Mouse (Mus musculus) forebrain, embryonic 11.5 days (tissue): ENCODE measurements at regions not wholly inside any gene's neighbourhood (a gene's known extent, or its start where the extent isn't known, plus 50 kb on each side); places are given as distances from the start of the nearest gene placed in this dataset.

Source experiments
- ATAC-seq: fragments of 200-750 bp; cut with Nextera tagmentation; replicated peaks from 2 replicates; pipeline ENCODE4 v1.8.0; 2017; ENCODE audit warnings: moderate TSS enrichment; ENCODE audit not compliant: low FRiP score
- DNase-seq: peaks from one replicate; pipeline ENCODE4 v3.0.0-alpha.2; 2017; ENCODE audit warnings: low spot score
- H3K27ac ChIP-seq: fragments of 300-500 bp; sonication (generic); 2 replicates; pipeline ENCODE4 v1.5.1; 2014; ENCODE audit warnings: low read depth, low read length
- H3K27me3 ChIP-seq: fragments of 300-500 bp; sonication (generic); 2 replicates; pipeline ENCODE4 v1.6.1; 2014; ENCODE audit warnings: mild to moderate bottlenecking, low read length, mixed read lengths; ENCODE audit not compliant: control insufficient read depth, insufficient read depth
- H3K36me3 ChIP-seq: fragments of 300-500 bp; sonication (generic); 2 replicates; pipeline ENCODE4 v1.6.1; 2014; ENCODE audit warnings: mild to moderate bottlenecking, low read length, moderate library complexity, mixed read lengths; ENCODE audit not compliant: control insufficient read depth, insufficient read depth
- H3K4me1 ChIP-seq: fragments of 300-500 bp; sonication (generic); replicated peaks from 2 replicates; pipeline ENCODE4 v1.6.1; 2014; ENCODE audit warnings: low read length, mixed read lengths; ENCODE audit not compliant: control insufficient read depth, insufficient read depth
- H3K4me2 ChIP-seq: fragments of 300-500 bp; sonication (generic); 2 replicates; pipeline ENCODE4 v1.6.1; 2014; ENCODE audit warnings: low read depth, mild to moderate bottlenecking, low read length, moderate library complexity, mixed read lengths; ENCODE audit not compliant: severe bottlenecking
- H3K4me3 ChIP-seq: fragments of 300-500 bp; sonication (generic); 2 replicates; pipeline ENCODE4 v1.5.1; 2014; ENCODE audit warnings: low read depth, low read length
- H3K9ac ChIP-seq: fragments of 300-500 bp; sonication (generic); 2 replicates; pipeline ENCODE4 v1.6.1; 2014; ENCODE audit warnings: low read length
- H3K9me3 ChIP-seq: fragments of 300-500 bp; sonication (generic); 2 replicates; pipeline ENCODE4 v1.6.1; 2016; ENCODE audit warnings: low read length, mixed read lengths; ENCODE audit not compliant: control insufficient read depth
- WGBS: fragments of 180-500 bp; shearing (Covaris S2); extraction: QIAGEN DNeasy Blood & Tissue Kit; methylation state at CpG from one replicate; pipeline ENCODE4 v1.1.7; 2014; 5-methylcytosine and 5-hydroxymethylcytosine counted together

DNA sequence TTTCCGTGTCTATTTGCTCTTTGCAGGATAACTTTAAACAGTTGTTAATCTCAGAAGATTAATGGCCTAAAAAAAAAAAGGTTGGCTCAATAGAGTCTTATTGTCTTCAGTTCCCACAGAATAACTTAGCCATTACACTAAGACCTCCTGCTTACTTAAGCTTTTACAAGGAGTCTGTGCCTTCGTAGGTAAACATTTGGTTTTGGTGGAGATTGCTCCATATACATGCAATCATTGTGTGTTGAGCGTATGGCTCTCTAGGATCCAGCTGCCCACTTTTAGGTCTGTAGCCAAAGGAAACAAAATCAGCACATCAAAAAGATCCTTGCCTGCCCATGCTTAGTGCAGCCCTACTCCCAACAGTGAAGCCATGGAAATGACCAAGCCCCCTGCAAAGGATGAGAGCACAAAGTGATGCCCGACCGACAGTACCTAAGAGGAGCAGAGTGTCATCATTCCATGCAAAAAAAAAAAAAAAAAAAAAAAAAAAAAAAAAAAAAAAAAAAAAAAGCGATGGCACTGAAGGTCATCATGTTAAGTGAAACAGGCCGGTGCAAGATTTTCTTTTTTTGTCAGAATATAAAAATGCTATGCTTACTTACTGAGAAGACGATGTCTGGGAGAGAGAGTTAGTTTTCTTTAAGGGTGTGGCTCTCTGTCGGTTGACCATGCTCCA lies 90.2 kb downstream of the Edn1 start:
- DNase-seq (no peak), ATAC-seq (no peak)
- H3K9me3 ChIP-seq = no peaks in the 10 kb centered on the region
- H3K27me3 ChIP-seq = no peaks in the 10 kb centered on the region
- 83% methylated on average over 9 of the region's 9 CpGs for WGBS
- H3K4me1 ChIP-seq = no peaks in the 10 kb centered on the region
- no peak overlapping the region for H3K4me2 ChIP-seq
- no peak overlapping the region for H3K4me3 ChIP-seq
- no peak overlapping the region for H3K27ac ChIP-seq
- H3K9ac ChIP-seq = no peak overlapping the region
- H3K36me3 ChIP-seq = no peaks in the 10 kb centered on the region

DNA sequence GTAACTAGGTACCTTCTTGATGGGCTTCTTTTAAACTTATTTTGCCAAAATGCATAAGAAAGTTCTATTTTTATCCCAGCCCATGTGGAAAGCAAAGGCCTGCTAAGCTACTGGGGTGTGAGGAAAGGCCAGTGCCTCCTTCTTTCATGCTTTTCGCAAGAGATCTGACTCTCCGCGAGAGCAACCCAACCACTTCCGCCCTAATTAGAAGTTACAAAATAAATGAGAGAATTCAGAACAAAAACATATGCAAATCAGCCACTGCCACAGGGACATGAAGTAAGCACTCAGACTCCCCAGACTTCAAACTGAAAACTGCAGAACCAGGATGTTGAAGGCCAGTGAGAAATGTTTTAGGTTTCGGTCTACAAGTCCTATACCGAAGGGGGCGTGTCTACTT lies 91.4 kb downstream of the Edn1 start:
- H3K9ac ChIP-seq = no peak overlapping the region
- H3K27ac ChIP-seq = no peak overlapping the region
- no peaks in the 10 kb centered on the region for H3K27me3 ChIP-seq
- no peak overlapping the region for H3K4me3 ChIP-seq
- H3K4me1 ChIP-seq = no peaks in the 10 kb centered on the region
- WGBS = 92% methylated on average over 7 of the region's 7 CpGs
- no peaks in the 10 kb centered on the region for H3K36me3 ChIP-seq
- H3K9me3 ChIP-seq = no peaks in the 10 kb centered on the region
- no peak for DNase-seq
- no peak overlapping the region for H3K4me2 ChIP-seq
- ATAC-seq = no peak

DNA sequence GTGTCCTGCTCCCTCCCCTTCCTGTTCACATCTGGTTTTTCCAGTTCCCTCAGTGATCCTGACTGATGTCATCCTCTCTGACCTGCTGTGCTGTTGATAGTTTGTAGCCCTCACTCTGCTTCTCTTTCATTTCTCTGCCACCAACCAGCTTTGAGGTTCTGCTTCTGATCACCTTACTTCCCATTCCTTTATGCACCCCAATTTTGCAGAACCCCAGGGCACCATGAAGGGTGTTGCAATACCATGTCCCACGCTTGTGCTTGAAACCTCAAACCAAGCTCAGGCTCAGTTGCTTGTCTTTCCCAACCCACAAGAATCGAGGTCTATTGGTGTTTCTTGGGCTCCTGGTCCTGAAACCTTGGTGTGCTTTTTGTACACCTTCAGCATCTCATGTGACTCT lies 93.3 kb downstream of the Edn1 start:
- Histone ChIP-seq H3K27ac (no peak overlapping the region), H3K4me2 (no peak overlapping the region), H3K4me1 (no peaks in the 10 kb centered on the region), H3K9ac (no peak overlapping the region), H3K4me3 (no peak overlapping the region), H3K27me3 (no peaks in the 10 kb centered on the region), H3K36me3 (no peaks in the 10 kb centered on the region), H3K9me3 (no peaks in the 10 kb centered on the region)
- DNase-seq (no peak), ATAC-seq (no peak)
- WGBS = 74% methylated on average over 2 of the region's 2 CpGs

DNA sequence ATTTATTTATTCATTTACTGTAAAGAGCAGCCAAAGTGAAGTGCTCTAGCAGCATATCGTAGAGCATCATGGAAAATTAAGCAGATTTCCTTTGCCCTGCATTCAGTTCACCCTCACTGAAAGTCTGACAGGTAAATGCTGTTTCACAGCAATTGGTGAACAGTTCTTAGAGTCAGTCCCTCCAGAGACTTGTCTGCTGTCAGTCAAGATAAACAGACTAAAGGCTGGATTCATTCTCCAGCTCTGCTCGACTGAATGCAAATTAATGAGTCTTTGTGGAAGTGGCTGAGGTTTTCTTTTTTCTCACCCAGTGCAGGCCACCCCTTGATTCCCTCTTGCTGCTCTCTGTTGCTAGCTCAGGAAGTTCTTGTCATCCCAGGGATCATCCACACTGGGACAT lies 100.2 kb downstream of the Edn1 start:
- Histone ChIP-seq H3K27ac (no peak overlapping the region), H3K4me3 (no peak overlapping the region), H3K9me3 (no peaks in the 10 kb centered on the region), H3K9ac (no peak overlapping the region), H3K27me3 (no peaks in the 10 kb centered on the region), H3K4me2 (no peak overlapping the region), H3K36me3 (no peaks in the 10 kb centered on the region), H3K4me1 (no peaks in the 10 kb centered on the region)
- ATAC-seq (no peak; the same call in 1 of the 2 replicates), DNase-seq (no peak)
- WGBS = 22% methylated on average over 2 of the region's 2 CpGs

DNA sequence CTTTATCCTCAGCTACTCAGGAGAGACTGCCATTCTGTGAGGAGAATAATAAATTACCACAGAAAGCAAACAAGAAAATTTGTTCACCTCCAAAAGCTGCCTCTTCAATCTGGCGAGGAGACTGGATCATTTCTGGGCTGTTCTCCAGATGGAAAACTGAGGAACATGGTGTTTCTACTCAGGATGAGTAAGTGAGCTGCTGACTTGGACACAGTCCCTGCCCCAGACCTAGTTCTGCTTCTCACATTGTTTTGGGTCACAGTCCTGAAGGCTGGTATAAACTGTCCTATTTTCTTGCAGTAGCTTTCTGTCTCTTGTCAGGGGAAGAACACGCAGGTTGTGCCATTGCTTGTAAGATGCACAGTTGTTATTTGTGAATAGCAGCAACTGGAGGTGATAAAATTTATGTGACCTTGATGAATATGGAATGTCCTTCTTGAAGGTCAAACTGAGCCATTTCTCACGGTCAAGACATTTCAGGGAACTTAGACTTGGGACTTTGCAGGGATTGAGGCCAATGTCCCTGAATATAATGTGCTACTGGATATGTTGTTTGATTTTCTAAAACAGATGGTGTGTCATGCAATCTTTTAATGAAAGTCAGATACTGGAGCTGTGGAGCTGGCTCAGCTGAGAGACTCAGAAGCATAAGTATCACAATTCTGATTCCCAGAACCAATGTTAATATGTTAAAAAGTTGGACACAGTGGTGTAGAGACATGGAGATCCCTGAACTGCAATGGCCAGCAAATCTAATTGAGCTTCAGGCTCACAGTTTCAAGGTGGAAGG lies 102.2 kb downstream of the Edn1 start:
- Histone ChIP-seq H3K27me3 (no peaks in the 10 kb centered on the region), H3K27ac (no peak overlapping the region), H3K9me3 (no peaks in the 10 kb centered on the region), H3K4me1 (no peaks in the 10 kb centered on the region), H3K36me3 (no peaks in the 10 kb centered on the region), H3K9ac (no peak overlapping the region), H3K4me2 (no peak overlapping the region), H3K4me3 (no peak overlapping the region)
- ATAC-seq (no peak), DNase-seq (no peak)
- 87% methylated on average over 3 of the region's 3 CpGs for WGBS

DNA sequence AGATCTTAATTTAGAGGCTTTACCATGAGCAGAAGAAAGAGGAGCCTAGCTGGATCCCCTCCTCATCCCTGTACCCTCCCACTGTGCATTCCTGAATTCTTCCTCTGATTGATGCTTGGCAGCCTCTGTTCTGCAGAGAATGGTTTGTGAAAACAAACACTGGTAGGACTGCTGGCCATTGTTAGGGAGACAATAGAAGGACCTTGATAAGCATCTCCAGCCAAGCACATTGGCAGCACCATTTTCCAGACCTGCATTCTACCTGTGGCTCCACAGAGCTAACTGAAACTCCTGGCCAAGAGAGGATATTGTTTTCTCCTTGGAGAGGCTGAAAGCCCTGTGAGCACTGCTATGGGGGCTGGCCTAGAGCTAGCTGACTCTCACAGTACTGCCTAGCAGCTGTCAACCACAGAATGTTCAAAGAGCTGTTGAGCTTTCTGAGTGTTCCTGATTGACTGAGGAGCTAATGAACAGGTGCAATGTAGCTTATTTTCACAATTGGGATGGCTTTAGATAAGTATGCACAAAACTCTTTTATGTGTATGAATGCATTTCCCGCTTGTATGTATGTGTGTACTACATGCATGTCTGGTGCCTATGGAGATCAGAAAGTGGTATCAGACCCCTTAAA lies 111.5 kb downstream of the Edn1 start:
- WGBS = 82% methylated on average over 1 of the region's 1 CpGs
- H3K4me2 ChIP-seq = no peak overlapping the region
- no peak overlapping the region for H3K27ac ChIP-seq
- DNase-seq = no peak
- no peaks in the 10 kb centered on the region for H3K9me3 ChIP-seq
- ATAC-seq = no peak
- H3K27me3 ChIP-seq = no peaks in the 10 kb centered on the region; the same call in 1 of the 2 replicates
- no peaks in the 10 kb centered on the region for H3K4me1 ChIP-seq
- no peak overlapping the region for H3K9ac ChIP-seq
- no peak overlapping the region for H3K4me3 ChIP-seq
- no peaks in the 10 kb centered on the region for H3K36me3 ChIP-seq

DNA sequence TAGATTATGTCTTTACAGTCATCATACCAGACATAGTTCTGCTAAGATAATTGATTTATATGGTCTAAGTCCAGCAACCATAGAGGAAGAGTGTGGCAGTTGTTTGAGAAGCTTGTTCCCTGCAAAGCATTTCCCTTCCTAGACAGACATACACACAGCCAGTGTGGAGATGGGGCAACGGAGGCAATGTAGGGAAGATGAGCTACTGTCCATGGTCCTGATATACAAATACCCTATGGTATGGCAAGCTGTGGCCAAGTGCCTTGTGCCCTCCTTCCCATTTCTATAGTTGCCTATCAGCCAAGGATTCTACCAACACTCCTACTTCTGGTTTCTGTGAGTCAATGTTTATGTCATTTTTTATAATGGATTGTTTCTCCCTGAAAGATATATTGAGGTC lies 145.6 kb downstream of the Edn1 start:
- no peaks in the 10 kb centered on the region for H3K9me3 ChIP-seq
- WGBS = 23% methylated on average over 1 of the region's 1 CpGs
- H3K9ac ChIP-seq = no peak overlapping the region
- H3K4me1 ChIP-seq = no peaks in the 10 kb centered on the region
- DNase-seq (no peak), ATAC-seq (no peak)
- no peaks in the 10 kb centered on the region for H3K36me3 ChIP-seq
- H3K4me3 ChIP-seq = no peak overlapping the region
- H3K27me3 ChIP-seq = no peaks in the 10 kb centered on the region
- no peak overlapping the region for H3K27ac ChIP-seq
- no peak overlapping the region for H3K4me2 ChIP-seq

DNA sequence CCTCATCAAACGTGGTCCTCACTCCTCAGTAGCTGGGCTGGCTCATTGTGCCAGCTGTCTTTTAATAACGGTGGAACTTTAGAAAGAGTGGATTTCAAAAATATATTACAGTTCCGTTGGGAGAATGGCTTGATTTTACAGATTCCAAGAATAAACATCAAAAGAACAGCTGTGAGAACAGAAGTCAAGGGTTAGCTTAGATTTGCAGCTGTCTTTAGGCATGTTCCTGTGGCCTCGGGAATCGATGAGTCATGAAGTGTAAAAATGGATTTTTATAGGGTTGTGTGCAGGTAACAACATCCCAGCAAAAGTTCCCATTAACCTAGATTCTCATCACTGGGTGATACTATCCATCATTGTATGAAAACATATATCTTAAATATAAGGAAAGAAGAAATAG lies 152.4 kb downstream of the Edn1 start:
- no peak for ATAC-seq
- WGBS = 80% methylated on average over 5 of the region's 5 CpGs
- H3K4me2 ChIP-seq = no peak overlapping the region
- no peaks in the 10 kb centered on the region for H3K4me1 ChIP-seq
- H3K36me3 ChIP-seq = no peaks in the 10 kb centered on the region
- DNase-seq = no peak
- H3K27ac ChIP-seq = no peak overlapping the region
- no peak overlapping the region for H3K9ac ChIP-seq
- H3K9me3 ChIP-seq = no peaks in the 10 kb centered on the region
- no peak overlapping the region for H3K4me3 ChIP-seq
- H3K27me3 ChIP-seq = no peaks in the 10 kb centered on the region
